Mouse (Mus musculus) kidney, adult 2 months (tissue): ENCODE results near the gene Cyp2w1. TPM values are rescaled to one million over a fixed set of nuclear protein-coding genes. Genes with fewer than 3 reads are reported as not detected.

Experiments
- DNase-seq: peaks from one replicate; pipeline ENCODE4 v3.0.0; 2021
- H3K27ac ChIP-seq: fragments of 200-500 bp; 2 replicates; pipeline ENCODE4 v1.5.1; 2012; ENCODE audit warnings: low read depth, low read length, control low read depth, inconsistent platforms; ENCODE audit not compliant: insufficient read depth
- H3K27me3 ChIP-seq: fragments of 200-500 bp; replicated peaks from 2 replicates; pipeline ENCODE4 v1.6.1; 2012; ENCODE audit warnings: mild to moderate bottlenecking, moderate library complexity, low read length, inconsistent platforms; ENCODE audit not compliant: control insufficient read depth, insufficient read depth
- H3K36me3 ChIP-seq: fragments of 200-500 bp; 2 replicates; pipeline ENCODE4 v1.6.1; 2012; ENCODE audit warnings: mild to moderate bottlenecking, moderate library complexity, low read length, inconsistent platforms; ENCODE audit not compliant: control insufficient read depth, insufficient read depth
- H3K4me1 ChIP-seq: fragments of 200-500 bp; 2 replicates; pipeline ENCODE4 v1.6.1; 2011; ENCODE audit warnings: low read length; ENCODE audit not compliant: control insufficient read depth, insufficient read depth
- H3K4me3 ChIP-seq: fragments of 200-500 bp; 2 replicates; pipeline ENCODE4 v1.5.1; 2011; ENCODE audit warnings: mild to moderate bottlenecking, low read depth, low read length, control low read depth; ENCODE audit not compliant: insufficient read depth
- CTCF ChIP-seq: fragments of 200-500 bp; conservative IDR thresholded peaks from 2 replicates; pipeline ENCODE4 v1.5.1; 2011; ENCODE audit warnings: low read depth, mild to moderate bottlenecking, control low read depth, low read length, moderate library complexity, mixed read lengths; ENCODE audit not compliant: insufficient read depth, insufficient read length
- POLR2A ChIP-seq: fragments of 200-500 bp; IDR thresholded peaks from one replicate; pipeline ENCODE4 v1.6.1; 2011; ENCODE audit warnings: low read depth, low read length, control low read depth
- WGBS: fragments of 180-500 bp; shearing (Covaris S2); methylation state at CpG from one replicate; pipeline ENCODE4 v1.1.7; 2018; 5-methylcytosine and 5-hydroxymethylcytosine counted together
- polyA plus RNA-seq: library from polyadenylated mRNA; depleted of rRNA; stranded (reverse); fragments of >200 nt; gene quantifications from 2 replicates; pipeline ENCODE4 v1.2.3, GENCODE M21; 2012

Cyp2w1 gene
- polyA plus RNA-seq, 1 experiment = not detected

DNA sequence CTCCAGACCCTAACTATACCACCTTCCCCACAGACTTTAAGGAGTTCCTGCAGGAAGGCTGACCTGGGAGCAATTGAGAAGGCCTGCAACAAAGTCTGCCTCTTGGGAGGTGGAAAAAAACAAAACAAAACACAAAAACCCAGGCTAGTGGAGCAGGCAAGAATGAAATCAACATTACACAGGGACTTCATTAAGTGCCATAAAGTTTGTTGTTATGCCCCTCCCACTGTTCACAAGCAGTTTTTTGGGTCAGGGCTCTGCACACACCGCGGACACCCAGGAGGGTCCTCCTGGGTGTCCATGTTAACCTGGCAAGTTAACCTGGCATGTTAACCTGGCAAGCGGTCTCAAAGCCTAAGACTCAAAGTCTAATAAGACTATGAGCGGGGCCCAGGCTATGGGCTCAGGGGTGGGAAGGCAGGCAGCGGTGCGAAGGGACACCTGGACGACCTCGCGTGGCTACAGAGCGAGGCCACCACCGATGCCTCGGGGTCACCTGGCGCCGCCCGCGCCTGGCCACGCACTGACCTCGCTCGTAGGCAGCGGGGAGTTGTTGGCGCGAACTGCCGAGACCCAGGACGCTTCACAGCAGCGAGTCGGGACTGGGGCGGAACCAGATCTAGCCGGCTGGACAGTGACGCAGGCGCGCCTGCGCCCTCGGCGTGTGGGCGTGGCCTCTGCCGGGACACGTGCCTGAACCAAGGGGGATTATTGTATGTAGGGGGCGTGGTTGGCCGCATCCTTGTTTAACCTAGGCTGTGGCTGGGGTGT lies 19.4 kb downstream of the Cyp2w1 start:
- H3K36me3 ChIP-seq = no peaks in the 10 kb centered on the region
- peak; percentile 97 for DNase-seq
- peaks cover 52% of the 10 kb centered on the region for H3K4me1 ChIP-seq
- H3K4me3 ChIP-seq = peak overlapping the region; percentile 70
- H3K27me3 ChIP-seq = no peaks in the 10 kb centered on the region
- TF ChIP-seq CTCF = no peak
- peak; percentile 89 for TF ChIP-seq POLR2A
- H3K27ac ChIP-seq = peak overlapping the region; percentile 93
- WGBS = under 1% methylated on average over 39 of the region's 39 CpGs

DNA sequence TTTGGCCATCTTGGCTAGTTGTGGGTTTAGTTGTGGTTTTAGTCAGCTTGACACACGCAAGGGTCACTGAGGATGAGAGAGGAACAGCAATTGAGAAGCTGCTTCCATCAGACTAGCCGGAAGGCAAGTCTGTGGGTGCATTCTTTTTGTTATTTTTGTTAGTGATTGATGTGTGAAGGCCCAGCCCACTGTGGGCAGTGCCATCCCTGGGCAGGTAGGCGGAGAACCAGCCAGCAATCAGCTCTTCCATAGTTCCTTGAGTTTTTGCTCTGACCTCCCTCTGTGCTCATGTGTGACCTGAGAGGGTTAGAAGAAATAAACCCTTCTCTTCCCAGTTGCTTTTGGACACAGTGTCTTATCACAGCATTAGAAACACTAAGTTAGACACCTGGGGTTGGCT lies 20.7 kb downstream of the Cyp2w1 start:
- peaks cover 63% of the 10 kb centered on the region for H3K4me1 ChIP-seq
- peak; percentile 75 for DNase-seq
- H3K36me3 ChIP-seq = no peaks in the 10 kb centered on the region
- TF ChIP-seq POLR2A (no peak), CTCF (no peak)
- peak overlapping the region; percentile 55; the same call in 1 of the 2 replicates for H3K27ac ChIP-seq
- no peak overlapping the region for H3K4me3 ChIP-seq
- WGBS = 66% methylated on average over 3 of the region's 3 CpGs
- no peaks in the 10 kb centered on the region for H3K27me3 ChIP-seq

DNA sequence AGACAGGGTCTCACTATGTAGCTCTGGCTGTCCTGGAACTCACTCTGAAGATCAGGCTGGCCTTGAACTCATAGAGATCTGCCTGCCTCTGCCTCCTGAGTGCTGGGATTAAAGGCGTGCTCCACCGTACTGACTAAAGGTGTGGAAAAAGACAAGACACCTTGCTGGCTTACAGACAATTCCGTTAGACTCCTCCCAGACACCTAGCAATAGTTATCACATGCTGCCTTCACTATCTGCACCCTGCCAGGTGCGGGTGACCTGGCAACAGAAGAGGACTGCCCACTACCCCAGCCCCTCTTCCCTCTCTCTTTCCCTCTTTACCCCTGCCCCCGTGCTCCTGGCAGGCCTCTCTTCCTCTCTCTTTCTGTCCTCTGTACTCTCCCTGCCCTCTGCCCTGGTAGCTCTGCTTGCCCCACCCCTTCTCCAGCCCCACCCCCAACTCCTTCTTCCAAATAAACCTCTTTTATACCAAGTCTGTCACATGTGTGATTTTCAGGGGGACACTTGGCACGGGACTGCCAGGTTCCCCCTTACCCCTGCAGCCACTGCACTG lies 21.6 kb downstream of the Cyp2w1 start:
- Histone ChIP-seq H3K4me1 (peaks cover 61% of the 10 kb centered on the region), H3K36me3 (no peaks in the 10 kb centered on the region), H3K4me3 (no peak overlapping the region), H3K27ac (peak overlapping the region; percentile 36; the same call in 1 of the 2 replicates), H3K27me3 (no peaks in the 10 kb centered on the region)
- 49% methylated on average over 6 of the region's 6 CpGs for WGBS
- TF ChIP-seq POLR2A (no peak), CTCF (no peak)
- peak; percentile 75 for DNase-seq

DNA sequence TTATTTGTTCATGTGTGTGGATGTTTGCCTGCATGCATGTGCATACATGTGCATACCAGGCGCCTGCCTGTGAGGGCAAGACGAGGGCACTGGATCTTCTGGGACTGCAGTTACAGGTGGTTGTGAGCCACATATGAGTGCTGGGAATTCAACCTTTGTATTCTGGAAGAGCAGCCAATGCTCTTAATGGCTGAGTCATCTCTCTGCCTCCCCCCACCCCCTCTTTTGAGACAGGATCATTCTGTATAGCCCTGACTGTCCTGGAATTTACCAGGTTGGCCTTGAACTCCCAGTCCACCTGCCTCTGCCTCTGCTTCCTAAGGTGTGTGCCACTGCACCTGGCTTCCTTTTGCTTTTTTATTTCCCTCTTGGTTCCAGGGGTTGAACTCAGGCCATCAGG lies 22.4 kb downstream of the Cyp2w1 start:
- 60% methylated on average over 2 of the region's 2 CpGs for WGBS
- no peak for DNase-seq
- peak overlapping the region; percentile 36 for H3K27ac ChIP-seq
- H3K27me3 ChIP-seq = no peaks in the 10 kb centered on the region
- H3K4me1 ChIP-seq = peaks cover 63% of the 10 kb centered on the region
- H3K4me3 ChIP-seq = no peak overlapping the region
- TF ChIP-seq CTCF (no peak), POLR2A (no peak)
- H3K36me3 ChIP-seq = no peaks in the 10 kb centered on the region

DNA sequence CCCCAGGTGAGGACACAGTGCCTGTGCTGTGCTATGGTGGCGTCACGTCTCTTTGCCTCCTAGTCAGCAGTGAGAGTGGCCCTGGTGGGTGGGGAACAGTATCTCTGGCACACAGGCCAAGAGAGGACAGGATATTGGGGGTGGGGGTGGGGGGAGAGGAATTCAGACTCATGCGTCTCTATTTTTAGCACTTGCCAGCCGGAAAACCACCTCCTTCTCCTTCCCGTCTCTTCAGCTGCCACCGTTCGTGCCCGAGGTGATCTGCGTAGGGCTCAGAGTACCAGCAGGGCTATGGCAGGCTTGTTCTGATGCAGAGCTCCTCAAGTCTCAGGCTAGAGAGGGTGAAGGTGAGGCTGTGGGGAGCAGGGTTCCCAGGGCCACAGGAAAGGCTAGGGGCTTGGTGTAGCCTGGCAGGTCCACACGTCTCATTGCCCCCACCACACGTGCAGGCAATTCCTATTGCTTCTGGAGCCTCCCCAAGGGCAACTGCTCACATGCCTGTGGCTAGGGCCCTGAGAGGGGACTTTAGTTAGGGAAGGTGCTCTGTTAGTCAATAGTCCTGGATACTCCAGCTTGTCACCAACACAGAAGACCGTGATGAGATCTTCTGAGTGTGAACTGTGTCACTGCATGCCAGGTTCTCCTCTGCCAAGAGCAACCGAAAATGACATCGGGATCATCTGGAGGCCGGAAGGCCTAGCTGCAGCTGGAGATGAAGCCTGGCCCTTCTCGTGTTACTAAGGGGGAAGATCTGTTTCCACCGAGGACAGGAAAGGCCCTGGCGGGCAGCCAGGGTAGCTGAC lies 25.3 kb downstream of the Cyp2w1 start, which contains the start of gene Gpr146:
TSS of gene Gpr146 (plus strand) at position 230 of the 803 bp plus-strand sequence.
- H3K4me1 ChIP-seq = peaks cover 55% of the 10 kb centered on the region
- H3K4me3 ChIP-seq = no peak within 1 kb of the TSS
- no peaks in the 10 kb centered on the region for H3K36me3 ChIP-seq
- no peak for TF ChIP-seq CTCF
- TF ChIP-seq POLR2A = no peak
- 34% methylated on average over 18 of the region's 18 CpGs for WGBS
- peak within 1 kb of the TSS; percentile 90 for H3K27ac ChIP-seq
- DNase-seq = peak; percentile 89
- no peaks in the 10 kb centered on the region for H3K27me3 ChIP-seq

DNA sequence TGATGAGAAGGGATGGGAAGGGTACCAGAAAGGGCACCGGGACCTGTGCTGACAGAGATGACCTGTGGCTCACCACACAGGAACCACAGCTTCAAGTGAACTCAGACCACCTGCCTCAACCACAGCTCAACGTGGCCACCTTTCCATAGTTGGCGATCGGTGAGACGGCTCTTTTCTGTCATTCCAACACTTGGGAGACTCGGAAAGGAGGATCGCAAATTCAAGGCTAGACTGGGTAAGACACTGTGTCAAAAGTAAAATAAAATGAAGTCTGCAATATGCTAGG lies 25.8 kb downstream of the Cyp2w1 start:
- Histone ChIP-seq H3K4me1 (peaks cover 55% of the 10 kb centered on the region), H3K4me3 (no peak overlapping the region)
- no peak for DNase-seq

DNA sequence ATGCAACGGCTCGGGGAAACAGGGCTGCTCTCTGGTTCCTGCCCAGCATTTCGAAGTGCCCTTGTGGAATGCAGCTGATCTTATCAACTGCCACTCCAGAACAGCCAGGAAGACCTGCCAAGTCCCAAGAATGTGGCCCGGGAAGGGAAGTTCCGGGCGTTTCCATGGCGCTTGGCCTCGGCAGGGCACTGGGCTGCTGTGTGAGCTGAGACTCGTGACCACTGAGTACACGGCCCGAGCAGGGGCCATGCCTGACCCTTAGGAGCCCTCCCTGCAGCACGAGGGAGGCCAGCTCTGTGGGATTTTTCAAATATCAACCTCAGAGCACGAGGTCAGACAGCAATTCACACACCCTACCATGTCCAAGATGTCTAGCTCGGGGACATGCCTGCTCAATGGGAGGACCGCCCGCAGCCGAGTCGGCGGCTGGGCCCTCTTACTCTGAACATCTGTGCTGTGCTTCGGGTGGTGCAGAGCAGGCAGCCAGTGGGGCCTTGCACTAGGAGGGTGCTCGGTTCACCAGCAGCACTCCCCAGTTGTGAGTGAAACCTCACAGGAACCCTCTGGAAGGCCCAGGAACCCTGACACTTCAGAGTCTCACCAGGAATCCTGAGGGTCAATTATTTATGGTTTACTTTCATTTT lies 26.7 kb downstream of the Cyp2w1 start:
- Histone ChIP-seq H3K27ac (peak overlapping the region; percentile 93), H3K4me3 (no peak overlapping the region), H3K36me3 (no peaks in the 10 kb centered on the region), H3K27me3 (no peaks in the 10 kb centered on the region), H3K4me1 (peaks cover 59% of the 10 kb centered on the region)
- peak; percentile 98 for DNase-seq
- TF ChIP-seq POLR2A (no peak), CTCF (no peak)
- WGBS = 7% methylated on average over 21 of the region's 21 CpGs

More for the DNA sequence above, 25.8 kb downstream of the Cyp2w1 start:
- 64% methylated on average over 7 of the region's 7 CpGs for WGBS
- no peaks in the 10 kb centered on the region for H3K36me3 ChIP-seq
- H3K27ac ChIP-seq = peak overlapping the region; percentile 90
- H3K27me3 ChIP-seq = no peaks in the 10 kb centered on the region
- TF ChIP-seq CTCF (no peak), POLR2A (no peak)
